Mouse (Mus musculus) ES-Bruce4 (cell line): ENCODE data around the gene Gm44579.

Experiments used
- EP300 ChIP-seq: IDR thresholded peaks from 2 replicates; pipeline ENCODE4 v1.6.1; 2011; ENCODE audit warnings: low read depth, low read length; ENCODE audit not compliant: insufficient read depth
- POLR2A ChIP-seq: IDR thresholded peaks from one replicate; pipeline ENCODE4 v1.8.1; 2011; ENCODE audit warnings: low read length; ENCODE audit not compliant: insufficient read depth

GRCm38 (mm10) chr15:98225610-98226009 lies 4.8 kb upstream of the Gm44579 start:
- TF ChIP-seq POLR2A: no peak
- no peak for TF ChIP-seq EP300
